Mouse (Mus musculus): ENCODE results near the gene Ccdc157.
"Not testable (repeated sequence)": the region's sequence is repeated elsewhere in the genome, so short reads cannot be mapped to it uniquely, and the experiment has no call there.

Gene Ccdc157

DNA sequence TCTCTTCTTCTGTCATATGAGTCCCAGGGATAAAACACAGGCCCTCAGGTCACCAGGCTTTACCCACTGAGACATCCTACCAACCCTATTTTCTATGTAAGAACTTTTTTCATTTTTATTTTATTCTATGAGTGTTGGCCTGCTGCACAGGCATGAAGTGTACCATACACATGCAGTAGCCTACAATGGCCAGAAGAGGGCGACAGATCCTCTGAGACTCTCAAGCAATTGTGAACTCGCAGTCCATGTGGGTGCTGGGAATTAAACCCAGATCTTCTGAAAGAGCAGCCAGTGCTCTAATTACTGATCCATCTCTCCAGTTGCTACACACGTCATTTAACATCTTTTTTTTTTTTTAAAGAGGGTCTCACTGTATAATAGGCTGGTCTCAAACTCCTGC is 26.6 kb downstream of the Ccdc157 start:
- in situ Hi-C loops (cut with MboI, MseI), result no loop called here

- in situ Hi-C loops (cut with MboI, MseI), result not testable (repeated sequence)
These were observed 31.6 kb downstream of the Ccdc157 start for GRCm38 (mm10) chr11:4128461-4128860.

DNA sequence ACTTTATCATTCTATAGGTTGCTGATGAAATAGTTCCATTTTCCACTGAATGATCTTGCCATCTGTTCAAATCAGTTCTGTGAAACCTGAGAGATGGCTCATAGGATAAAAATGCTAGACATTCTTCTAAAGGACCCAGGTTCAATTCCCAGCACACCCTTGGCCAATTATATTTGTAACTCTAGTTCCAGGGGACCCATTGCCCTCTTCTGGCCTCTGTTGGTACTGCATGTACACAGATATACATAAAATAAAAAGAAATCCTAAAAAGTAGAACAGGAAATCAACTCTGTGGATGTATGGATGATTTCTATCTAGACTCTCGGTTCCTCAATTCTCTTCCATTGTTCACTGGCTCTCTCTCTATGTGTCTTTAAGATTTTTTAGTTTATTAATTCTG is 33.0 kb downstream of the Ccdc157 start:
- in situ Hi-C loops (cut with MboI, MseI), result no loop called here

- in situ Hi-C loops (cut with MboI, MseI), result no loop called here
These were observed 36.2 kb downstream of the Ccdc157 start for GRCm38 (mm10) chr11:4123922-4124321.

- in situ Hi-C loops (cut with MboI, MseI), result no loop called here
These were observed 37.1 kb downstream of the Ccdc157 start, which contains the start of gene Sec14l2 for GRCm38 (mm10) chr11:4122742-4123579. Gene Sec14l2, minus strand, starts transcription at chr11:4123415.

DNA sequence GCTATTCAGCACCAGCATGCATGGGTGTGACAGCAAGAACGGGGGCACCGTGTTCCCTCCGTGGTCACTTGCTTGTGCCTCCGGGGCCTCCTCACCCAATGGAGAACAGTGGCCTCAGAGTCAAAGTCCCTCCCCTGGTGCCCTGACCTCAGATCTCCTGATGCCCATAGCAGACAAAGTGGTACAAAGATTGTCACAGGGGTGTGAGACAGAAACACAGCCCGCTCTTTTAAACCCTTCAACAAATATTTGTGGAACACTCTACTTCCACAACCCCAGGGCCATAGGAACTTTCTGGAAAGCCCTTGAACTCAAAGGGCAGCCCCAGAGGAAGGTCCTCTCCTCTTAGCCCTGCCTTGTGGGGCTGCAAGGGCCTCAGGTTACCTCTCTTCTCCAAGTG is 37.9 kb downstream of the Ccdc157 start:
- in situ Hi-C loops (cut with MboI, MseI), result no loop called here

- in situ Hi-C loops (cut with MboI, MseI), result no loop called here
These were observed 38.4 kb downstream of the Ccdc157 start for GRCm38 (mm10) chr11:4121691-4122090.

GRCm38 (mm10) chr11:4119635-4120034 is 40.5 kb downstream of the Ccdc157 start:
- in situ Hi-C loops (cut with MboI, MseI), result no loop called here

GRCm38 (mm10) chr11:4118081-4118921 is 41.8 kb downstream of the Ccdc157 start:
- in situ Hi-C loops (cut with MboI, MseI), result no loop called here

DNA sequence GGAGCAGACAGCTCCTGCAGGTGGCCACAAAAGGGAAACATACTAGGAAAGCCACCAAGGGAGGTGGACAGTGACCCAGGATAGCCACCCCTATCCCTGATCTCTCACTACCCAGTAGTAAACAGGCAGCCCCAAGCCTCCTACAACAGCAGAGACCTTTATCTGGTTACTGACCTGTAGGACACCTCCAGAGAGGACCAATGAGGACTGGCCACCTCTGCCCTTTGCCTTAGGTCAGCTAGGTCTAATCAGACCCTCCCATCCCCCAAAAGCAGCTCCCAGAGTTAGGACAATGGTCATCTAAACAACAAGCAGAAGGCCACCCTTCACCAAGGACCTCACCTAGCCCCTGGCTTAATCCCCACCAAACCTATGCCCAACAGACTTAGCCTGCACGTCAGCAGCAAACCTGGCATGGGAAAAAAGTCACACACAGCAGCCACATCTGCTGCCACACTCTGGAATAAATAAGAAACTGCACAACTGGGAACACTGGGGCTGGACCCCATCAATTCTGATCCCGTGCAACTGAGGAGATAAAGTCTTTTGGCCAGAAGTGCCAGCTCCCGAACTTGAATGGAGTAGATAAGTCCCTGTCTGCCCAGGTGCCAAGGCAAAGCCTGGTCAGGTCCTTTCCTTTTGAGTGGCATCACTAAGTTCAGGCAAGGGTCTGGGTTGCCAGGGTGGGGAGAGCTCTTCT is 42.6 kb downstream of the Ccdc157 start:
- in situ Hi-C loops (cut with MboI, MseI), result no loop called here

GRCm38 (mm10) chr11:4116458-4117141 is 43.5 kb downstream of the Ccdc157 start:
- in situ Hi-C loops (cut with MboI, MseI), result no loop called here

GRCm38 (mm10) chr11:4115407-4115806 is 44.7 kb downstream of the Ccdc157 start:
- in situ Hi-C loops (cut with MboI, MseI), result no loop called here

DNA sequence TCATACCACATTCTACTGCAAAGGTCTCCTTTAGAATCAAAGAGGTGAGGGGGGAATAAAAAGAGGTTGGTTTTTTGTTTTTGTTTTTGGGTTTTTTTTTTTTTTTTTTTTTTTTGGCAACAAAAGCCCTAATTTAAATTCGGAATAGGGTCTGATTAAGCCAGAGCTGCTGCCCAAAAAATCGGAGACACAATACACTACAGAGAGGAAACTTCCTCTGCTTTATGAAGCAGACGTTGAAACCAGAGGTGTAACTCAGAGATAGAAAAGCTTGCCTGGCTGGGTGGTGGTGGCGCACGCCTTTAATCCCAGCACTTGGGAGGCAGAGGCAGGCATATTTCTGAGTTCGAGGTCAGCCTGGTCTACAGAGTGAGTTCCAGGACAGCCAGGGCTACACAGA is 45.6 kb downstream of the Ccdc157 start:
- in situ Hi-C loops (cut with MboI, MseI), result not testable (repeated sequence)

GRCm38 (mm10) chr11:4113970-4114369 is 46.1 kb downstream of the Ccdc157 start:
- in situ Hi-C loops (cut with MboI, MseI), result no loop called here

- in situ Hi-C loops (cut with MboI, MseI), result no loop called here
These were observed 46.6 kb downstream of the Ccdc157 start for GRCm38 (mm10) chr11:4113496-4113895.

GRCm38 (mm10) chr11:4112861-4113260 is 47.2 kb downstream of the Ccdc157 start:
- in situ Hi-C loops (cut with MboI, MseI), result no loop called here

DNA sequence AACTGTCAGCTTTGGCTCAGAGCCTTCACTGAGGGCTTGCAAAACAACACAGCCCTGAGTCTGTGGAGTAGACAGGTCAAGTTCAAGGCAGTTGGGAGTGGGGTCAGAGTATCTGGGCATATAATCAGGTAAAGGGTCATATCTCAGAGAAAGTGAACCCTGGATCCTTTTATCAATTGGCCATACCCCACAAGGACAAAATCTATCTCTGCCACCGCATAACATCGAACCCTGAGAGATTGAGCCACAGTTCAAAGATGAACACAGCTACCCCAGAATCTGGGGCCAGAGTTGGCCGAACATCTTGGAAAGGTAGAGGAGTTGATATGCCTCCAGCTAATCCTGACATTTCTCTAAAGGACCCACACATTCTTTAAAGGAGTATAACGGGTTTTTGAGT is 48.1 kb downstream of the Ccdc157 start:
- in situ Hi-C loops (cut with MboI, MseI), result no loop called here

GRCm38 (mm10) chr11:4108691-4109090 is 51.4 kb downstream of the Ccdc157 start:
- in situ Hi-C loops (cut with MboI, MseI), result no loop called here

DNA sequence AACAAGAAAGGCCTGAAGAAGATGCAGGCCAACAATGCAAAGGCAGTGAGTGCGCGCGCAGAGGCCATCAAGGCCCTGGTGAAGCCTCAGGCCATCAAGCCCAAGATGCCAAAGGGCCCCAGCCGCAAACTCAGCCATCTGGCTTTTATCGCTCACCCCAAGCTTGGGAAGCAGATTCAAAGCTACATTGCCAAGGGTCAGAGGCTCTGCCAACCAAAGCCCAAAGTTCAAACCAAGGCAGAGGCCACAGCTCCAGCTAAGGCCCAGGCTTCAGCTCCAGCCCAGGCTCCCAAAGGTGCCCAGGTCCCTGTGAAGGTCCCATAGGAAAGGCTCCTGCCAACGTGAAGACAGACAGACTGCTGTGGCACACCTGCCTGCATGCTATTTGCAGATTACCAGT is 52.2 kb downstream of the Ccdc157 start:
- in situ Hi-C loops (cut with MboI, MseI), result not testable (repeated sequence)

DNA sequence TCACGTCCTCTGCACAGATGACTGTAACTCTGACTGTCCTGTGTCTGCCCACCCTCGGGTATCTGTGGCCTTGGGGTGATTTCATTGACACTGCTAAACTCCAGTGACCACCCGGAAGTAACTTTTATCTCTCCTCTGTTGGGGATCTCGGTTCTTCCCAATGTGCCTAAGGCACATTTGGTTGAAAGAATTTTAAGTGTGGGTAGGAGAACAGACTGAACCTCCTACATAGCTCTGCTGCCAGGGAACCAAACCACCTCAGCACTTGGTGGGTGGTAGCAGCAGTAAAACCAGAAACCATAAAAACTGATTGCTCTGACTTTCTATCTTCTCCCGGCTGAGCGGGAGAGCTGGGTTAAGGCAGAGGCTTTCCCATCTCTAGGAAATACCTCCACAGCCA is 54.6 kb downstream of the Ccdc157 start:
- in situ Hi-C loops (cut with MboI, MseI), result no loop called here

GRCm38 (mm10) chr11:4104989-4105388 is 55.1 kb downstream of the Ccdc157 start:
- in situ Hi-C loops (cut with MboI, MseI), result no loop called here

All from T-helper 2 cell (primary cell).